Mouse (Mus musculus) myocyte (in vitro differentiated cells): ENCODE results near the gene Wdr83. TPM values are rescaled to one million over a fixed set of nuclear protein-coding genes. Genes with fewer than 3 reads are reported as not detected.

Source experiments
- H3K27me3 ChIP-seq: one replicate; pipeline ENCODE4 v1.6.1; 2011; ENCODE audit not compliant: control insufficient read depth, insufficient read depth, insufficient read length
- H3K36me3 ChIP-seq: one replicate; pipeline ENCODE4 v1.6.1; 2011; ENCODE audit not compliant: control insufficient read depth, insufficient read depth
- H3K4me2 ChIP-seq: one replicate; pipeline ENCODE4 v1.6.1; 2011; ENCODE audit warnings: low read depth, control low read depth
- H3K4me3 ChIP-seq: one replicate; pipeline ENCODE4 v1.5.1; 2011; ENCODE audit warnings: mild to moderate bottlenecking, control low read depth, moderate library complexity
- H3K79me2 ChIP-seq: one replicate; pipeline ENCODE4 v1.6.1; 2011; ENCODE audit not compliant: control insufficient read depth, insufficient read depth
- H3ac ChIP-seq: one replicate; pipeline ENCODE4 v1.6.1; 2011; ENCODE audit not compliant: control insufficient read depth, insufficient read length
- CEBPB ChIP-seq: IDR thresholded peaks from 2 replicates; pipeline ENCODE4 v1.6.1; 2011; ENCODE audit warnings: mild to moderate bottlenecking, moderate library complexity; ENCODE audit not compliant: poor library complexity, insufficient read depth, severe bottlenecking
- E2F4 ChIP-seq: IDR thresholded peaks from one replicate; pipeline ENCODE4 v1.6.1; 2011; ENCODE audit warnings: mild to moderate bottlenecking, control low read depth, moderate library complexity; ENCODE audit not compliant: insufficient read depth
- MAX ChIP-seq: IDR thresholded peaks from one replicate; pipeline ENCODE4 v1.6.1; 2011; ENCODE audit warnings: low read depth, mild to moderate bottlenecking, control low read depth
- MYOD1 ChIP-seq, 3 experiments: IDR thresholded peaks; one replicate each; pipeline ENCODE4 v1.6.1; 2011; ENCODE audit warnings: control low read depth in 2 of 3, low read depth in 2 of 3, mild to moderate bottlenecking in 2 of 3, moderate library complexity in 1 of 3; ENCODE audit not compliant: insufficient read length in 2 of 3, control insufficient read depth in 1 of 3
- MYOG ChIP-seq, 3 experiments: IDR thresholded peaks; one replicate each; pipeline ENCODE4 v1.6.1; 2011; ENCODE audit warnings: control low read depth in 2 of 3, low read depth in 2 of 3, mild to moderate bottlenecking in 2 of 3; ENCODE audit not compliant: insufficient read length in 2 of 3, control insufficient read depth in 1 of 3, insufficient read depth in 1 of 3
- POLR2A ChIP-seq: IDR thresholded peaks from one replicate; pipeline ENCODE4 v1.6.1; 2011; ENCODE audit warnings: low read depth, mild to moderate bottlenecking, control low read depth, moderate library complexity; ENCODE audit not compliant: insufficient read length
- POLR2AphosphoS2 ChIP-seq: IDR thresholded peaks from one replicate; pipeline ENCODE4 v1.6.1; 2011; ENCODE audit warnings: low read depth, control low read depth; ENCODE audit not compliant: insufficient read length
- REST ChIP-seq: IDR thresholded peaks from one replicate; pipeline ENCODE4 v1.6.1; 2011; ENCODE audit warnings: mild to moderate bottlenecking, control low read depth, moderate library complexity; ENCODE audit not compliant: insufficient read depth, insufficient read length
- SRF ChIP-seq: IDR thresholded peaks from one replicate; pipeline ENCODE4 v1.6.1; 2011; ENCODE audit warnings: low read depth; ENCODE audit not compliant: control insufficient read depth, insufficient read length
- TCF12 ChIP-seq: IDR thresholded peaks from one replicate; pipeline ENCODE4 v1.6.1; 2011; ENCODE audit warnings: mild to moderate bottlenecking, control low read depth; ENCODE audit not compliant: poor library complexity, insufficient read depth, severe bottlenecking
- TCF3 ChIP-seq: IDR thresholded peaks from one replicate; pipeline ENCODE4 v1.6.1; 2011; ENCODE audit warnings: low read depth, control low read depth; ENCODE audit not compliant: insufficient read length
- USF1 ChIP-seq: IDR thresholded peaks from one replicate; pipeline ENCODE4 v1.6.1; 2011; ENCODE audit warnings: low read depth, mild to moderate bottlenecking, control low read depth, moderate library complexity
- polyA plus RNA-seq: library from polyadenylated mRNA; unstranded; fragments of >200 nt; fragmentation: generic; extraction: Trizol; gene quantifications from one replicate; pipeline ENCODE4 v1.2.1, GENCODE M21; 2012; ENCODE audit warnings: missing spikeins

The Wdr83 gene
- polyA plus RNA-seq, 1 experiment = 26.8 TPM

DNA sequence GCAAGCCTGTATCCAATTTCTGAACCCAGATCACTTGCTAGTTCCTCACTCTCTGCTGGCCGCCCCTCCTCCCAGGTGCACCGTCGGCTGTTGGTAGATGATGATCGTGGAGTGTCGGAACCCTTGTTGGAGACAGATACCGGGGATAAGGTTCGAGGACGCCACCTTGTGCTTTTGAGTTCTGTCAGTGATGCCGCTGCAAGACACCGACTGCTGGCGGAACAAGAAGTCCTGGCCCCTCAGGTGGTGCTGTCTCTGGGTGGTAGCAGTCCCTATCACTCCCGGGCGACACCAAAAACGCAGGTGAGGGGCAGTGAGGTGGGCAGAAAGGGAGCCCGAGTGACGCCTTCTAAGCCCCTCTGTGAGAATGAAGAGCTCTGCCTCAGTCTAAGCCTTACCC lies 15.1 kb upstream of the Wdr83 start:
- no peak overlapping the region for H3K4me3 ChIP-seq
- no peak overlapping the region for H3K4me2 ChIP-seq
- H3K79me2 ChIP-seq = no peaks in the 10 kb centered on the region
- H3K27me3 ChIP-seq = no peaks in the 10 kb centered on the region
- no peak for TF ChIP-seq TCF3
- H3ac ChIP-seq = no peak overlapping the region
- no peaks in the 10 kb centered on the region for H3K36me3 ChIP-seq

DNA sequence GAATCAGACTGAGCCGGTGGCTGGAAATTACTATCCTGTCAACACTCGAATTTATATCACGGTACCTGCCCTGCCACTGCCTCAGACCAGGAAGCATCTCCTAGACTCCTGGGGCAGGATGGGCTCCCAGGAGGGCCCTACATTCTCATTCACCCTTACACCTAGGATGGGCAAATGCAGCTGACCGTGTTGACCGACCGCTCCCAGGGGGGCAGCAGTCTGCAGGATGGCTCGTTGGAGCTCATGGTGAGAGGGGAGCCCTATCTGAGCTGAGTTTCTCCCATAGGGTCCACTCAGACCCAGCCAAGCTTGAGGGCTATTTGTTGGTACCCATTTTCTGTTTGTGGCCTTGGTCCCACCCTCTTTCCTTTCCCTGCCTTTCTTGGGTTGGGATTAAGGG lies 14.5 kb upstream of the Wdr83 start:
- Histone ChIP-seq H3K4me2 (no peak overlapping the region), H3K79me2 (no peaks in the 10 kb centered on the region), H3K27me3 (no peaks in the 10 kb centered on the region), H3K36me3 (no peaks in the 10 kb centered on the region), H3ac (no peak overlapping the region), H3K4me3 (no peak overlapping the region)
- TF ChIP-seq CEBPB (no peak), USF1 (no peak), MYOD1 (IDR thresholded peaks at IDR 0.05; ENCODE audit: control insufficient read depth in 1 of 3, insufficient read length in 2 of 3, low read depth in 2 of 3) (no peak), MAX (no peak), POLR2A (no peak)

DNA sequence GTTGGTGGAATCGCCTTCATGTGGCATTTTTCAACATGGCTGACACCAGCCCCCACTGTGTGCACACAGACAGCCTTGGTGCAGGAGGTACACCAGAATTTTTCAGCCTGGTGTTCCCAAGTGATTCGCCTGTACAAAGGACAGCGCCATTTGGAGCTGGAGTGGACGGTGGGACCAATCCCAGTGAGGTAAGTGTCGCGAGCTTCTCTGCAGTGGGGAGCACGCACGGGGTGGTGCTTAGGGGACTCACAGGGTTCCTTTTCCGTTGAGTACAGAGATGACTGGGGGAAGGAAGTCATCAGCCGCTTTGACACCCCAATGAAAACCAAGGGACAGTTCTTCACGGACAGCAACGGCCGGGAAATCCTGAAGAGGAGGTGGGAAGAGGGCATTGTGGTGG lies 13.9 kb upstream of the Wdr83 start:
- Histone ChIP-seq H3K79me2 (no peaks in the 10 kb centered on the region), H3ac (no peak overlapping the region), H3K4me3 (no peak overlapping the region), H3K36me3 (no peaks in the 10 kb centered on the region), H3K4me2 (no peak overlapping the region), H3K27me3 (no peaks in the 10 kb centered on the region)
- TF ChIP-seq USF1 = no peak
- TF ChIP-seq E2F4 = no peak
- no peak for TF ChIP-seq MAX
- no peak for TF ChIP-seq POLR2A
- no peak for TF ChIP-seq TCF3
- TF ChIP-seq TCF12 = no peak
- no peak for TF ChIP-seq POLR2AphosphoS2
- TF ChIP-seq SRF = no peak
- no peak for TF ChIP-seq CEBPB
- no peak for TF ChIP-seq MYOG (IDR thresholded peaks at IDR 0.05; ENCODE audit: control insufficient read depth in 1 of 3, insufficient read depth in 1 of 3, insufficient read length in 2 of 3, low read depth in 2 of 3)
- TF ChIP-seq REST = no peak
- TF ChIP-seq MYOD1 (IDR thresholded peaks at IDR 0.05; ENCODE audit: control insufficient read depth in 1 of 3, insufficient read length in 2 of 3, low read depth in 2 of 3) = no peak

DNA sequence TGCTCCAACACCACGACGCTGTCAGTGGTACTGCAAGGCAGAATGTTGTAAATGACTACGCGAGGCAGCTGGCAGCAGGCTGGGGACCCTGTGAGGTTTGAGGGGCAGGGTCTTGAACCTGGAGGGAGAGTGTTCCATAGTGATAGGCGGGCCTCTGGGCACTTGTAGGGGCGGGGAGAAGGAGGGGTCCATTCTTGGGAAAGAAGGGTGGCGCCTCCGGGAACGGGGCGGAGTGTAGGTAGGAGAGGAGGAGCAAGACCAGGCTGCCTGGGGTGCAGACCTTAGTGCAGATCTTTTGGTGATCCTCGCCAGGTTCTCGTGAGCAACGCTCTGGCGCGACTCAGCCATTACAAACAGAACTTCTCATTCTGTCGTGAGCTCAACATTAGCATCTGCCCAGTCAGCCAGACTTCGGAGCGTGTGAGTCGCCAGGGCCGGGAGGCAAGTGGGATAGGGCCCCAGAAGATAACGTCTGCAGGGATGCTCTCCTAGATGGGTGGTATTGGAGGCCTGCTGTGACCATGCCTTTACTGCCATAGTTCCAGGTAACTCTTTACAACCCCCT lies 10.5 kb upstream of the Wdr83 start:
- no peak overlapping the region for H3K4me3 ChIP-seq
- no peaks in the 10 kb centered on the region for H3K79me2 ChIP-seq
- peaks cover 8% of the 10 kb centered on the region for H3K36me3 ChIP-seq
- H3K27me3 ChIP-seq = no peaks in the 10 kb centered on the region
- H3K4me2 ChIP-seq = no peak overlapping the region
- H3ac ChIP-seq = no peak overlapping the region
- no peak for TF ChIP-seq TCF12
- no peak for TF ChIP-seq TCF3
- TF ChIP-seq POLR2A = no peak
- TF ChIP-seq CEBPB = no peak
- TF ChIP-seq REST = no peak
- no peak for TF ChIP-seq USF1
- no peak for TF ChIP-seq SRF
- TF ChIP-seq MYOD1 (IDR thresholded peaks at IDR 0.05; ENCODE audit: control insufficient read depth in 1 of 3, insufficient read length in 2 of 3, low read depth in 2 of 3) = no peak
- no peak for TF ChIP-seq MAX
- TF ChIP-seq POLR2AphosphoS2 = no peak
- TF ChIP-seq E2F4 = no peak
- TF ChIP-seq MYOG (IDR thresholded peaks at IDR 0.05; ENCODE audit: control insufficient read depth in 1 of 3, insufficient read depth in 1 of 3, insufficient read length in 2 of 3, low read depth in 2 of 3) = no peak

DNA sequence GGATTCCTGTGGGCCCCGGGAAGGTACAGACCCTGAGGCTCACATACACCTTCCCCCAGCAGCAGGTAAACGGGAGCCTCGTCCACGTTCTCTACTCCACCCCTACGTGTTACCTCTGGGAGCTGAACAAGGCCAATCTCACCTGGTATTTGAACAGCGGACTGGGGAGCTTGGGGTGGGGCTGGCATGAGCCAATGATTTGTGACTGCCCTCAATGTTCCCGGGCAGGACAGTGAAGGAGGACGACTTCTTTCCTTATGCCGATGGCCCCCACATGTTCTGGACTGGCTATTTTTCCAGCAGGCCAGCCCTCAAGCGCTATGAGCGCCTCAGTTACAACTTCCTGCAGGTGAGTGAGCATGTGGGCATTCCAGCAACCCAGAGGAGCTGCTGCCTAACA lies 9.8 kb upstream of the Wdr83 start:
- H3K4me2 ChIP-seq = no peak overlapping the region
- TF ChIP-seq MYOD1 (IDR thresholded peaks at IDR 0.05; ENCODE audit: control insufficient read depth in 1 of 3, insufficient read length in 2 of 3, low read depth in 2 of 3) = no peak
- TF ChIP-seq POLR2A = no peak
- TF ChIP-seq MAX = no peak
- TF ChIP-seq TCF12 = no peak
- no peak for TF ChIP-seq SRF
- TF ChIP-seq MYOG (IDR thresholded peaks at IDR 0.05; ENCODE audit: control insufficient read depth in 1 of 3, insufficient read depth in 1 of 3, insufficient read length in 2 of 3, low read depth in 2 of 3) = no peak
- TF ChIP-seq POLR2AphosphoS2 = no peak
- no peaks in the 10 kb centered on the region for H3K27me3 ChIP-seq
- H3K79me2 ChIP-seq = no peaks in the 10 kb centered on the region
- peaks cover 10% of the 10 kb centered on the region for H3K36me3 ChIP-seq
- no peak overlapping the region for H3K4me3 ChIP-seq
- no peak overlapping the region for H3ac ChIP-seq
